Mouse (Mus musculus): ENCODE results near the gene Cdk1.

- TF ChIP-seq POLR2A (IDR thresholded peaks at IDR 0.05; ENCODE audit: insufficient read depth, low read depth, low read length) (no peak), CTCF (IDR thresholded peaks at IDR 0.05; ENCODE audit: insufficient read depth, low read depth, low read length) (no peak)
Measured at GRCm38 (mm10) chr10:69384640-69385039, 31.9 kb upstream of the Cdk1 start.

Data from olfactory bulb, adult 2 months (tissue).